Mouse (Mus musculus) bone marrow macrophage, adult 2 months (primary cell): ENCODE measurements around the gene Ostm1. TPM values are rescaled to one million over a fixed set of nuclear protein-coding genes. Genes with fewer than 3 reads are reported as not detected.

Experiments used
- H3K27ac ChIP-seq: 2 replicates; pipeline ENCODE4 v1.5.1; 2012; ENCODE audit warnings: low read depth, low read length; ENCODE audit not compliant: insufficient read depth
- H3K4me1 ChIP-seq: 2 replicates; pipeline ENCODE4 v1.6.1; 2012; ENCODE audit warnings: low read length; ENCODE audit not compliant: control insufficient read depth, insufficient read depth
- H3K4me3 ChIP-seq: 2 replicates; pipeline ENCODE4 v1.5.1; 2012; ENCODE audit warnings: mild to moderate bottlenecking, low read length, moderate library complexity; ENCODE audit not compliant: insufficient read depth
- CTCF ChIP-seq: IDR thresholded peaks from 2 replicates; pipeline ENCODE4 v1.5.1; 2012; ENCODE audit warnings: low read depth, mild to moderate bottlenecking, low read length, moderate library complexity
- POLR2A ChIP-seq: IDR thresholded peaks from 2 replicates; pipeline ENCODE4 v1.6.1; 2012; ENCODE audit warnings: mild to moderate bottlenecking, low read depth, low read length, borderline replicate concordance
- polyA plus RNA-seq: library from polyadenylated mRNA; stranded (reverse); fragments of >200 nt; gene quantifications from 2 replicates; pipeline ENCODE4 v1.2.4, GENCODE M21; 2012; ENCODE audit not compliant: missing spikeins, insufficient read depth, insufficient read length

Gene Ostm1
- polyA plus RNA-seq, 1 experiment, result 48.5 TPM

- TF ChIP-seq CTCF (no peak), POLR2A (no peak)
- Histone ChIP-seq H3K27ac (no peak overlapping the region), H3K4me3 (peak overlapping the region; percentile 34), H3K4me1 (no peaks in the 10 kb centered on the region)
Observed at GRCm38 (mm10) chr10:42591185-42591992, 7.8 kb downstream of the Ostm1 start.

- H3K4me1 ChIP-seq, result no peaks in the 10 kb centered on the region
- TF ChIP-seq POLR2A, result no peak
- TF ChIP-seq CTCF, result no peak
- no peak overlapping the region for H3K27ac ChIP-seq
- H3K4me3 ChIP-seq, result peak overlapping the region; percentile 34
Observed at GRCm38 (mm10) chr10:42591993-42592686, 8.5 kb downstream of the Ostm1 start.

GRCm38 (mm10) chr10:42593201-42593600 lies 9.6 kb downstream of the Ostm1 start:
- Histone ChIP-seq H3K27ac (no peak overlapping the region), H3K4me3 (no peak overlapping the region), H3K4me1 (no peaks in the 10 kb centered on the region)
- TF ChIP-seq POLR2A (no peak), CTCF (no peak)

- TF ChIP-seq CTCF, result no peak
- TF ChIP-seq POLR2A, result no peak
- no peak overlapping the region for H3K27ac ChIP-seq
- H3K4me1 ChIP-seq, result no peaks in the 10 kb centered on the region
- no peak overlapping the region for H3K4me3 ChIP-seq
Observed at GRCm38 (mm10) chr10:42598615-42599014, 15.0 kb downstream of the Ostm1 start.

GRCm38 (mm10) chr10:42601556-42601955 lies 17.9 kb downstream of the Ostm1 start:
- no peak overlapping the region for H3K27ac ChIP-seq
- H3K4me3 ChIP-seq, result no peak overlapping the region
- H3K4me1 ChIP-seq, result no peaks in the 10 kb centered on the region
- TF ChIP-seq POLR2A (no peak), CTCF (peak; percentile 43; the same call in 1 of the 2 replicates)

GRCm38 (mm10) chr10:42604874-42605273 lies 21.3 kb downstream of the Ostm1 start:
- TF ChIP-seq POLR2A (no peak), CTCF (peak; percentile 61)
- Histone ChIP-seq H3K27ac (no peak overlapping the region), H3K4me3 (no peak overlapping the region), H3K4me1 (no peaks in the 10 kb centered on the region)

- Histone ChIP-seq H3K27ac (no peak overlapping the region), H3K4me1 (no peaks in the 10 kb centered on the region), H3K4me3 (no peak overlapping the region)
- no peak for TF ChIP-seq CTCF
- TF ChIP-seq POLR2A, result no peak
Observed at GRCm38 (mm10) chr10:42606757-42607156, 23.1 kb downstream of the Ostm1 start.

GRCm38 (mm10) chr10:42613075-42613474 lies 29.5 kb downstream of the Ostm1 start:
- no peak for TF ChIP-seq CTCF
- TF ChIP-seq POLR2A, result no peak
- Histone ChIP-seq H3K4me1 (no peaks in the 10 kb centered on the region), H3K4me3 (no peak overlapping the region), H3K27ac (no peak overlapping the region)

GRCm38 (mm10) chr10:42613639-42614381 lies 30.2 kb downstream of the Ostm1 start:
- Histone ChIP-seq H3K4me1 (no peaks in the 10 kb centered on the region), H3K4me3 (peak overlapping the region; percentile 23), H3K27ac (no peak overlapping the region)
- no peak for TF ChIP-seq POLR2A
- no peak for TF ChIP-seq CTCF

GRCm38 (mm10) chr10:42614766-42615165 lies 31.1 kb downstream of the Ostm1 start:
- Histone ChIP-seq H3K4me3 (no peak overlapping the region), H3K27ac (no peak overlapping the region), H3K4me1 (no peaks in the 10 kb centered on the region)
- TF ChIP-seq CTCF (no peak), POLR2A (no peak)

- TF ChIP-seq POLR2A (no peak), CTCF (no peak)
- Histone ChIP-seq H3K27ac (no peak overlapping the region), H3K4me3 (no peak overlapping the region), H3K4me1 (no peaks in the 10 kb centered on the region)
Observed at GRCm38 (mm10) chr10:42618291-42618690, 34.7 kb downstream of the Ostm1 start.
